Mouse (Mus musculus) hindbrain, embryonic 16.5 days (tissue): ENCODE measurements around the gene Dthd1. TPM values are rescaled to one million over a fixed set of nuclear protein-coding genes. Genes with fewer than 3 reads are reported as not detected.

Experiments used
- ATAC-seq: fragments of 200-750 bp; cut with Nextera tagmentation; 2 replicates; pipeline ENCODE4 v1.8.0; 2017; ENCODE audit warnings: moderate TSS enrichment, moderate library complexity
- H3K27ac ChIP-seq: fragments of 300-500 bp; sonication (generic); 2 replicates; pipeline ENCODE4 v1.5.1; 2014; ENCODE audit warnings: low read depth, mild to moderate bottlenecking, control low read depth, low read length, moderate library complexity
- H3K27me3 ChIP-seq: fragments of 300-500 bp; sonication (generic); replicated peaks from 2 replicates; pipeline ENCODE4 v1.6.1; 2014; ENCODE audit warnings: low read length; ENCODE audit not compliant: control insufficient read depth, insufficient read depth
- H3K36me3 ChIP-seq: fragments of 300-500 bp; sonication (generic); 2 replicates; pipeline ENCODE4 v1.6.1; 2014; ENCODE audit warnings: mild to moderate bottlenecking, low read length, moderate library complexity, mixed read lengths; ENCODE audit not compliant: control insufficient read depth, insufficient read depth
- H3K4me1 ChIP-seq: fragments of 300-500 bp; sonication (generic); 2 replicates; pipeline ENCODE4 v1.6.1; 2014; ENCODE audit warnings: low read depth, low read length; ENCODE audit not compliant: control insufficient read depth, insufficient read depth
- H3K4me2 ChIP-seq: fragments of 300-500 bp; sonication (generic); 2 replicates; pipeline ENCODE4 v1.6.1; 2014; ENCODE audit warnings: mild to moderate bottlenecking, low read length, control low read depth, moderate library complexity
- H3K4me3 ChIP-seq: fragments of 300-500 bp; sonication (generic); 2 replicates; pipeline ENCODE4 v1.5.1; 2014; ENCODE audit warnings: mild to moderate bottlenecking, low read length, control low read depth, moderate library complexity
- H3K9ac ChIP-seq: fragments of 300-500 bp; sonication (generic); 2 replicates; pipeline ENCODE4 v1.6.1; 2014; ENCODE audit warnings: low read depth, mild to moderate bottlenecking, control low read depth, low read length, moderate library complexity
- H3K9me3 ChIP-seq: fragments of 300-500 bp; sonication (generic); 2 replicates; pipeline ENCODE4 v1.6.1; 2014; ENCODE audit warnings: mild to moderate bottlenecking, low read length, moderate library complexity; ENCODE audit not compliant: control insufficient read depth
- WGBS: fragments of 180-500 bp; shearing (Covaris S2); extraction: QIAGEN DNeasy Blood & Tissue Kit; methylation state at CpG from one replicate; pipeline ENCODE4 v1.1.7; 2014; 5-methylcytosine and 5-hydroxymethylcytosine counted together
- polyA plus RNA-seq: library from polyadenylated mRNA; unstranded; fragments of >200 nt; fragmentation: Nextera tagmentation; extraction: Ambion mirVana; gene quantifications from 2 replicates; pipeline ENCODE4 v1.2.1, GENCODE M21; 2015

Dthd1 gene
- polyA plus RNA-seq, 1 experiment from 2014 or later, result not detected

GRCm38 (mm10) chr5:62790921-62791564 is 22.6 kb upstream of the Dthd1 start:
- Histone ChIP-seq H3K4me2 (no peak overlapping the region), H3K36me3 (no peaks in the 10 kb centered on the region), H3K9me3 (no peaks in the 10 kb centered on the region), H3K9ac (no peak overlapping the region), H3K4me3 (no peak overlapping the region), H3K27me3 (no peaks in the 10 kb centered on the region), H3K27ac (no peak overlapping the region), H3K4me1 (no peaks in the 10 kb centered on the region)
- 95% methylated on average over 5 of the region's 5 CpGs for WGBS
- no peak for ATAC-seq

- Histone ChIP-seq H3K4me1 (no peaks in the 10 kb centered on the region), H3K27me3 (no peaks in the 10 kb centered on the region), H3K36me3 (no peaks in the 10 kb centered on the region), H3K27ac (no peak overlapping the region), H3K9me3 (no peaks in the 10 kb centered on the region), H3K4me3 (no peak overlapping the region), H3K4me2 (no peak overlapping the region), H3K9ac (no peak overlapping the region)
- ATAC-seq, result no peak
- WGBS, result 90% methylated on average over 1 of the region's 1 CpGs
Observed at GRCm38 (mm10) chr5:62792776-62793175, 20.8 kb upstream of the Dthd1 start.

- Histone ChIP-seq H3K36me3 (no peaks in the 10 kb centered on the region), H3K27me3 (no peaks in the 10 kb centered on the region), H3K4me1 (no peaks in the 10 kb centered on the region), H3K4me3 (no peak overlapping the region), H3K9ac (no peak overlapping the region), H3K9me3 (no peaks in the 10 kb centered on the region), H3K4me2 (no peak overlapping the region), H3K27ac (peak overlapping the region; percentile 56; the same call in 1 of the 2 replicates)
- ATAC-seq, result peak; percentile 67
- WGBS, result 42% methylated on average over 1 of the region's 1 CpGs
Observed at GRCm38 (mm10) chr5:62814072-62814414, 420 bp downstream of the Dthd1 start.

GRCm38 (mm10) chr5:62815741-62816140 is 2.1 kb downstream of the Dthd1 start:
- Histone ChIP-seq H3K36me3 (no peaks in the 10 kb centered on the region), H3K9me3 (no peaks in the 10 kb centered on the region), H3K9ac (no peak overlapping the region), H3K4me2 (no peak overlapping the region), H3K27ac (no peak overlapping the region), H3K27me3 (no peaks in the 10 kb centered on the region), H3K4me1 (no peaks in the 10 kb centered on the region), H3K4me3 (no peak overlapping the region)
- WGBS, result 89% methylated on average over 1 of the region's 1 CpGs
- ATAC-seq, result no peak

- H3K9ac ChIP-seq, result no peak overlapping the region
- no peaks in the 10 kb centered on the region for H3K27me3 ChIP-seq
- no peak overlapping the region for H3K4me3 ChIP-seq
- H3K27ac ChIP-seq, result no peak overlapping the region
- no peak overlapping the region for H3K4me2 ChIP-seq
- no peak for ATAC-seq
- 89% methylated on average over 2 of the region's 2 CpGs for WGBS
- no peaks in the 10 kb centered on the region for H3K36me3 ChIP-seq
- H3K4me1 ChIP-seq, result no peaks in the 10 kb centered on the region
- no peaks in the 10 kb centered on the region for H3K9me3 ChIP-seq
Observed at GRCm38 (mm10) chr5:62819567-62819966, 5.9 kb downstream of the Dthd1 start.

GRCm38 (mm10) chr5:62820363-62821271 is 7.0 kb downstream of the Dthd1 start:
- H3K9me3 ChIP-seq, result no peaks in the 10 kb centered on the region
- no peaks in the 10 kb centered on the region for H3K27me3 ChIP-seq
- no peaks in the 10 kb centered on the region for H3K4me1 ChIP-seq
- H3K27ac ChIP-seq, result no peak overlapping the region
- no peaks in the 10 kb centered on the region for H3K36me3 ChIP-seq
- H3K4me2 ChIP-seq, result no peak overlapping the region
- WGBS, result 66% methylated on average over 8 of the region's 8 CpGs
- ATAC-seq, result peak; percentile 72; the same call in 1 of the 2 replicates
- no peak overlapping the region for H3K4me3 ChIP-seq
- H3K9ac ChIP-seq, result no peak overlapping the region

- Histone ChIP-seq H3K36me3 (no peaks in the 10 kb centered on the region), H3K4me3 (no peak overlapping the region), H3K27me3 (no peaks in the 10 kb centered on the region), H3K9me3 (no peaks in the 10 kb centered on the region), H3K27ac (no peak overlapping the region), H3K4me2 (no peak overlapping the region), H3K9ac (no peak overlapping the region), H3K4me1 (no peaks in the 10 kb centered on the region)
- 93% methylated on average over 3 of the region's 3 CpGs for WGBS
- no peak for ATAC-seq
Observed at GRCm38 (mm10) chr5:62842955-62843730, 29.5 kb downstream of the Dthd1 start.

GRCm38 (mm10) chr5:62846571-62847131 is 33.0 kb downstream of the Dthd1 start:
- WGBS, result 89% methylated on average over 6 of the region's 6 CpGs
- Histone ChIP-seq H3K9ac (no peak overlapping the region), H3K27me3 (no peaks in the 10 kb centered on the region), H3K4me1 (no peaks in the 10 kb centered on the region), H3K4me3 (no peak overlapping the region), H3K27ac (no peak overlapping the region), H3K9me3 (no peaks in the 10 kb centered on the region), H3K36me3 (no peaks in the 10 kb centered on the region), H3K4me2 (no peak overlapping the region)
- no peak for ATAC-seq

GRCm38 (mm10) chr5:62851337-62851736 is 37.7 kb downstream of the Dthd1 start:
- no peak overlapping the region for H3K4me3 ChIP-seq
- ATAC-seq, result no peak
- H3K9me3 ChIP-seq, result no peaks in the 10 kb centered on the region
- H3K4me2 ChIP-seq, result no peak overlapping the region
- no peak overlapping the region for H3K27ac ChIP-seq
- 82% methylated on average over 2 of the region's 2 CpGs for WGBS
- H3K9ac ChIP-seq, result no peak overlapping the region
- H3K36me3 ChIP-seq, result no peaks in the 10 kb centered on the region
- no peaks in the 10 kb centered on the region for H3K27me3 ChIP-seq
- H3K4me1 ChIP-seq, result no peaks in the 10 kb centered on the region
